Mouse (Mus musculus) heart, adult 8-10 months (tissue): ENCODE results near the gene Gm45062. TPM values are rescaled to one million over a fixed set of nuclear protein-coding genes. Genes with fewer than 3 reads are reported as not detected.
A peak's percentile ranks its signal among the peaks of the same experiment; 100 is the strongest.
"Not testable (repeated sequence)": the region's sequence is repeated elsewhere in the genome, so short reads cannot be mapped to it uniquely, and the experiment has no call there.

Source experiments
- DNase-seq: peaks from one replicate; pipeline ENCODE4 v3.0.0; 2022; ENCODE audit warnings: low spot score
- total RNA-seq, 4 experiments: library from RNA; stranded (reverse); gene quantifications; 2 replicates each; pipeline ENCODE4 v1.2.4; 2022

The Gm45062 gene
- total RNA-seq, 4 experiments from 2014 or later = 0.41 TPM; not detected in 3

- DNase-seq = no peak
Observed at GRCm38 (mm10) chr6:8312554-8312953, 53.3 kb downstream of the Gm45062 start.

- DNase-seq = no peak
Observed at GRCm38 (mm10) chr6:8316201-8316600, 57.0 kb downstream of the Gm45062 start.

- no peak for DNase-seq
Observed at GRCm38 (mm10) chr6:8319591-8319990, 60.3 kb downstream of the Gm45062 start.

- not testable (repeated sequence) for DNase-seq
Observed at GRCm38 (mm10) chr6:8331496-8331895, 72.2 kb downstream of the Gm45062 start.

- no peak for DNase-seq
Observed at GRCm38 (mm10) chr6:8333380-8333779, 74.1 kb downstream of the Gm45062 start.

GRCm38 (mm10) chr6:8336487-8337390 lies 77.5 kb downstream of the Gm45062 start:
- peak; percentile 30 for DNase-seq

GRCm38 (mm10) chr6:8339453-8339852 lies 80.2 kb downstream of the Gm45062 start:
- DNase-seq = no peak

- no peak for DNase-seq
Observed at GRCm38 (mm10) chr6:8343271-8343670, 84.0 kb downstream of the Gm45062 start.

- DNase-seq = peak; percentile 77
Observed at GRCm38 (mm10) chr6:8345219-8345856, 86.1 kb downstream of the Gm45062 start.

GRCm38 (mm10) chr6:8347154-8347553 lies 87.9 kb downstream of the Gm45062 start:
- DNase-seq = no peak

- no peak for DNase-seq
Observed at GRCm38 (mm10) chr6:8348344-8348743, 89.1 kb downstream of the Gm45062 start.

- DNase-seq = no peak
Observed at GRCm38 (mm10) chr6:8349060-8349670, 89.9 kb downstream of the Gm45062 start.

- peak; percentile 65 for DNase-seq
Observed at GRCm38 (mm10) chr6:8351507-8351906, 92.3 kb downstream of the Gm45062 start.

GRCm38 (mm10) chr6:8352533-8353168 lies 93.4 kb downstream of the Gm45062 start:
- no peak for DNase-seq

- no peak for DNase-seq
Observed at GRCm38 (mm10) chr6:8353461-8353860, 94.2 kb downstream of the Gm45062 start.

GRCm38 (mm10) chr6:8354846-8355245 lies 95.6 kb downstream of the Gm45062 start:
- no peak for DNase-seq

- DNase-seq = no peak
Observed at GRCm38 (mm10) chr6:8358232-8358631, 99.0 kb downstream of the Gm45062 start.

- DNase-seq = no peak
Observed at GRCm38 (mm10) chr6:8358782-8359181, 99.5 kb downstream of the Gm45062 start.

GRCm38 (mm10) chr6:8360805-8361204 lies 101.6 kb downstream of the Gm45062 start:
- no peak for DNase-seq

GRCm38 (mm10) chr6:8364033-8364756 lies 104.9 kb downstream of the Gm45062 start:
- DNase-seq = no peak

- DNase-seq = no peak
Observed at GRCm38 (mm10) chr6:8364757-8365150, 105.5 kb downstream of the Gm45062 start.
